Mouse (Mus musculus): ENCODE measurements around the gene Epas1.

Gene Epas1

GRCm38 (mm10) chr17:86753130-86753821, at the start of gene Epas1:
Gene Epas1, plus strand, starts transcription at chr17:86753700.
- DNase-seq (ENCODE audit: extremely low read depth, insufficient read length, low spot score), result no peak

DNA sequence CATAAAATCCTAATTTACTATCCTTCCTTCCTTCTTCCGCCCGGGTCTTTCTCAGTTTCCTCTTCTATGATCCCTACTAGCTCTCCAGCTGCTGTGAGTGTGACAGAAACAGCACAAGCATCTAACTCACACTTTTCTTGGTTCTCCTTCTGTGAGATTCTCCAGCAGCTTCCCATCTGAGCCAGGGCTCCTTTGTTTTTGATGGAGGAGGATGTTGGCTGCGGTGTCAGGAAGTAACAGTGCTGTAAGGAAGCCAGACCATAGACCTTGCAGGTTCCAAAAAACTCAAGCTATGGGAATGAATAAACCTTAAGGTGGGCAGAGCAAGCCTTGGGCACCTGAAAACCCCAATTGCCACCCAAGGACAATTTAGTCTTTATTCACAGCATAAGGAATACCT, 48.3 kb upstream of the Epas1 start:
- DNase-seq (ENCODE audit: extremely low read depth, insufficient read length, low spot score), result no peak

DNA sequence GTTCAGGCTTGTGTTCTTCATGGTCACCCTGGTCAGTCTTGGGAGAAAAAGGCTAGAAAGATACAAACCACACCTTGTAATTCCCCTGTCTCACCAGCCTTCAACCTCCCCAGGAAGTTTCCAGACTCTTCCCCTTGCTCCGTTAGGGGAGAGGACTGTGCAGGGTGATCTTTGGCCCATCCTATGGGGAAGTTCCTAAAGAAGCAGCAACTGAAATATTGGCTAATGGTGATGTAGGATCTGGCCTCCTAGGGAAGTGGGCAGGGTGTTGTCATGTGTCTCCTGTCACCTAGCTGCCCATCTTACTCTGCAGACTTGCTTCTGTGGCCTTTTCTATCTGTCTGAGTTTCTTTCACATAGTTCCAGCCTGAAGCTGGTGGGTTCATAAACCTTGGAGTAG, 47.0 kb upstream of the Epas1 start:
- DNase-seq (ENCODE audit: extremely low read depth, insufficient read length, low spot score), result no peak

DNA sequence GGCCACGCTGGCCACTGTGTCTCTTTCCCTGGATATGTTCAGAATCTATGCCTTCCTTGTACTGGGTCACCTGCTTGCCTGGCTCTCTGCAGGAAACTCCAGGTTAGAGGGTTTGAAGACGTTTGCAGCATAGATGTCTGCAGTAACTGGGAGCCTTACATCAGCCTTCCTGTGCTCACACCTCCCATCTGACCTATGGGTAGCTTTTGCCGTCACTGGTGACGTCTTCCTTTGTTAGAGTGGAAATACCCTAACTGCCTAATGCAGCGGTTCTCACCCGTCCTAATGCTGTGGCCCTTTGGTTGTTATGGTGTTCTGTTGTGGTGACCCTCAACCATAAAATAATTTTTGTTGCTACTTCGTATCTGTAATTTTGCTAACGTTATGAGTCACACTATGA, 43.7 kb upstream of the Epas1 start:
- no peak for DNase-seq (ENCODE audit: extremely low read depth, insufficient read length, low spot score)

GRCm38 (mm10) chr17:86710379-86710778, 43.1 kb upstream of the Epas1 start:
- DNase-seq (ENCODE audit: extremely low read depth, insufficient read length, low spot score), result no peak

DNA sequence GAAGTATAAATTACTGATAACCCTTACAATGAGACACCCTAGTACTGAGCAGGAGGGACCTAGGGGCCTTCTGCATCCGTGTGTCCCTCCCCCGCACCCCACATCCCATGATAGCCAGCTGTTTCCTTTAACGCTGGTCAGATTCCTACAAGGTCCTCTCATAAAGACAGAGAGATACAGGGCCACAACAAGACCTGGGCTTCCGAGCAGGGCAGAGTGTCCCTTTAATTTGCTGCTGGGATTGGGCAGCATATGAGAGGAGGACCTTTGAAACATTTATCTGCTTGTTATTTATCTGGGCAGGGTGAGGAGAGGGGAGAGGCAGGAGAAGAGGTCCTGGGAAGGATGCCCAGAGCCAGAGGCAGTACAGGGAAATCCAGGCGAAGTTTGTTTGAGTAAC, 41.6 kb upstream of the Epas1 start:
- DNase-seq (ENCODE audit: extremely low read depth, insufficient read length, low spot score), result no peak

GRCm38 (mm10) chr17:86712601-86713000, 40.9 kb upstream of the Epas1 start:
- DNase-seq (ENCODE audit: extremely low read depth, insufficient read length, low spot score), result no peak

DNA sequence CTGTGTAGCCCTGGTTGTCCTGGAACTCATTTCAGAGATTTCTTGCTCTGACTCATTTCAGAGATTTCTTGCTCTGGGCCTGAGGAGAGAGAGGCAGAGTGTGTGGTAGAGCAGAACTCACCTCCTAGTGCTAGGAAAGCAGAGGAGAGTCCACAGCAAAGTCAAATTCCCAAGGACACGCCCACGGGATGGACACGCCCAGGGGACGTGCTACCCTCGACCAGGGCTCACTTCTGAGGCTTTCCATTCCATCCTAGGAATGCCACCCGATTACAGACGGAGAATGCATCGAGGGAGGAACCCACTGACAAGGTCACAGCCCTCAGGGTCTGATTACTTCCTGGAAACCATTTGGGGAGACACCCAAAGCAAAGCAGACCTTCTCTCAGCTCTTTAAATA, 39.9 kb upstream of the Epas1 start:
- peak; percentile 57 for DNase-seq (ENCODE audit: extremely low read depth, insufficient read length, low spot score)

DNA sequence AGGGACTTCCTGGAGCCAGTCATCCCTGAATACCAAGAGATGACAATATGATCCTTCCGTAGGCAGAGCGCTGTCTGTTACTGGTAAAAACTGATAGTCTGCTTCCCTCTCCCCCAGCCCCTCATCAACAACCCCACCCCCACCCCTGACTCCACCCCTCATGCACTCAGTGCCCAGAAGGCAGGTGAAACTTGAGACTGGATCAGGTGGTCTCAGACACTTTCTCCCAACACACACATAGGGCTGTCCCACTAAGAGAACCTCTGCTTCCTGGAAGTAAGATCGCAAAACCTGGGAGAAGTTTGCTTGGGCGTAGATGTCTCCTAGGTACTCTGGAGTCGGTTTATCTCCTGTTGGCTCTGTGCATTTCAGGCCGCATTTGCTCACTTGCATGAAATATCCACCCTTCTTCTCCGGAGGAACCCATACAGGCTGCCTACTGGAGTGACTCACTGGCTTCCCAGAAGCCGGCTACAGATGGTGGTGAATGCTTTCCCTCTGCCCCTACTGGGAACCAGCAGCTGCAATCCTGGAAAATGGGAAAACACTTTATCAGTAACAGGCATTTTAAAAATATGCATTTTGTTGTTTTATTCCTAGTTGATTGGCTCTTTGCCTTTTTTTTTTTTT, 28.6 kb upstream of the Epas1 start:
- DNase-seq (ENCODE audit: extremely low read depth, insufficient read length, low spot score), result no peak

GRCm38 (mm10) chr17:86726480-86726879, 27.0 kb upstream of the Epas1 start:
- DNase-seq (ENCODE audit: extremely low read depth, insufficient read length, low spot score), result no peak

- no peak for DNase-seq (ENCODE audit: extremely low read depth, insufficient read length, low spot score)
Measured at GRCm38 (mm10) chr17:86727031-86727430, 26.5 kb upstream of the Epas1 start.

DNA sequence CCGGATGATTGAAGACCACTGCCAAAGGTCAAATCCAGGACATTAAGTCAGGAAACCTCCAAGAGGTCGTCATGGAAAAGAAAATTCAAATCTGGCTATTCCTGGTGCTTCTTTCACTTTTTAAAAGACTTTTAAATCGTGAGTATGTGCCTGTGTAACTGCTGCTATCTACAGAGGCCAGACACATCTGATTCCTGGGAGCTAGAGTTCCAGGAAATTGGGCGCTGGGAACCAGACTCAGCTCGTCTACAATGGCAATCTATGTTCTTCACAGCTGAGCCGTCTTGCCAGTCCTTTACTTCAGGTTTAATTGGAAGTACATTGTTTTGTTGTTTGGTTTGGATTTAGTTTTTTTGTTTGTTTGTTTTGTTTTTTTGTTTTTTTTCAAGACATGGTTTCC, 22.2 kb upstream of the Epas1 start:
- no peak for DNase-seq (ENCODE audit: extremely low read depth, insufficient read length, low spot score)

DNA sequence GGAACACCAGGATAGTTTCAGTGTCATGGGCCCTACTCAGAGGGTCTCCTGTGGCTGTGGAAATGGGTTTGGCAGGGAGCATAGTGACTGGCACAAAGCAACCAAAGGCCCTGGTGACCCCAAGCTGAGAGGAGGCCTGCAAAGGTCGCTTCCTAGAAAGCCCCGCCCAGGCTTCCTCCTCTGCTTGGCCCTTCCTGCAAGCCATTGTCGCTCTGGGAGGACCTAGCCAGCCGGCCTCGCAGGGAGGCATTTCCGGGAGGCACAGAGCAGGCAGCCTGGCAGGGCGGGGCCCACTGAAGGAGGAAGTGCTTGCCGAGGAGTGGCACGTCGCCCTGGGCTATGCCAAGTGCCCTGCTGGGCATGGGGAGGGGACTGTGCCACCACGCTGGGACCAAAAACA, 21.5 kb upstream of the Epas1 start:
- peak; percentile 92 for DNase-seq (ENCODE audit: extremely low read depth, insufficient read length, low spot score)

GRCm38 (mm10) chr17:86732522-86732921, 21.0 kb upstream of the Epas1 start:
- DNase-seq (ENCODE audit: extremely low read depth, insufficient read length, low spot score), result no peak

DNA sequence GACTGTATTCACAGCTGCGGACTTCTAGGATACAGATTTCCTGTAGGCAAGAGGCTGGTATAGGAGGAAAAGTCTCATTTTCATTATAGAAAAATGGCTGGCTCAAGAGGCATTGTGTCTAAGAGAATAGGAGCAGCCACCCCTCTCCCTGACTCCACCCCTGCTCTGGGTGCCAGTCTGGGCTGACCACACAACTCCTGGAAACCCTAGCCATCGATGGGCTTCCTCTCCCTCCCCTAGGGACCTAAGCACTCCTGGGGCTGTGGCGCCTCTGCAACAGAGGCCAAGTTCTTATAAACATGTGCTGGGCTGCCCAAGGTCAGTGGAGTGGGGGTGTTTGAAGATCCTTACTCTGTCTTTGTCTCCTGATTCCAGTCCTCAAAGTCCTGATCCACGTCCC, 19.9 kb upstream of the Epas1 start:
- peak; percentile 24 for DNase-seq (ENCODE audit: extremely low read depth, insufficient read length, low spot score)

- peak; percentile 57 for DNase-seq (ENCODE audit: extremely low read depth, insufficient read length, low spot score)
Measured at GRCm38 (mm10) chr17:86738477-86738876, 15.0 kb upstream of the Epas1 start.

DNA sequence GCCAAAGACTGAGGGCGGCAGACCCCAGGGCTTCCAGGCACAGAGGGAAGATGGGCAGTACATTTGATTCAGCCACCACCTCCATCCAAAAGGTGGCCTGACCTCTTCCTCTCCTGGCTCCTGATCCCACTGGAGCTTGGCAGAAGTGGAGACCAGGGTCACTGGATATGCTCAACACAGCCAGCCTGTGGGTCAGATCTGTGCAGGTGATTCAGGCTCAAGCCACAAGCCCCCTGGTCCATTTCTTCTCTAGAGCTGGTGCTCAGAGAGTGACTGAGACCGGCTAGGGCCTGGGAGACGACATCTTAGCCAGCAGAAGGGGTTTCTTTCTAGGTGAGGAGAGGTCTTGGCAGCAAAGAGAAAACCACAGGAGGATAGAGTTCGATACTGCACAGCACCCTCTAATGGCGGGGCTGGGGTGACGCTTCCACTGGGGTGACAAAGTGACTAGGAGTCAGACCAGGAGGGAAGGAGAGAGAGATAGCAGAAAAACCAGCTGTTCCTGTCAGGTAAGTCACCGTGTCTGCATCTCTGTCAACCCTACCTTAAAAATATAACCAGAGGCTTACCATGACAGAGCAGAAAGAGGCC, 10.1 kb upstream of the Epas1 start:
- DNase-seq (ENCODE audit: extremely low read depth, insufficient read length, low spot score), result no peak

DNA sequence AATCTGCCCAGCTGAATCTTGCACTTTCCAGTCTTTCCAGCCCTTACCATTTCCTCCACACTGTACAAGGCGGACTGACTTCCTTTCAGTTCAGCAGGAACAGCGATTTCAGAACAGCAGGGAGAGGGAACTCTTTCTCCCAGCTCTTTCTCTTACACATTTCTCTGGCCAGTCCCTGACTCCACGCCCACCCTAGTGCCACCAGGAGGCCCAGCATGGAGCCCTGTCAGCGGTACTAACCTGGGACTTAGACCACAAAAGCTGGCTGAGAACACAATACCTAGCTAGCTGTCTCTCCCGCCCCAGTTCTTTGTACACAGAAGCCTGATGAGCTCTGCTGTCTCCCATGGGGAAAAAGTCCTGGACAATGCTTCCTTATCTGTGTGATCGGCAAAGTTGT, 8.6 kb upstream of the Epas1 start:
- no peak for DNase-seq (ENCODE audit: extremely low read depth, insufficient read length, low spot score)

GRCm38 (mm10) chr17:86751373-86751871, 2.1 kb upstream of the Epas1 start:
- no peak for DNase-seq (ENCODE audit: extremely low read depth, insufficient read length, low spot score)

DNA sequence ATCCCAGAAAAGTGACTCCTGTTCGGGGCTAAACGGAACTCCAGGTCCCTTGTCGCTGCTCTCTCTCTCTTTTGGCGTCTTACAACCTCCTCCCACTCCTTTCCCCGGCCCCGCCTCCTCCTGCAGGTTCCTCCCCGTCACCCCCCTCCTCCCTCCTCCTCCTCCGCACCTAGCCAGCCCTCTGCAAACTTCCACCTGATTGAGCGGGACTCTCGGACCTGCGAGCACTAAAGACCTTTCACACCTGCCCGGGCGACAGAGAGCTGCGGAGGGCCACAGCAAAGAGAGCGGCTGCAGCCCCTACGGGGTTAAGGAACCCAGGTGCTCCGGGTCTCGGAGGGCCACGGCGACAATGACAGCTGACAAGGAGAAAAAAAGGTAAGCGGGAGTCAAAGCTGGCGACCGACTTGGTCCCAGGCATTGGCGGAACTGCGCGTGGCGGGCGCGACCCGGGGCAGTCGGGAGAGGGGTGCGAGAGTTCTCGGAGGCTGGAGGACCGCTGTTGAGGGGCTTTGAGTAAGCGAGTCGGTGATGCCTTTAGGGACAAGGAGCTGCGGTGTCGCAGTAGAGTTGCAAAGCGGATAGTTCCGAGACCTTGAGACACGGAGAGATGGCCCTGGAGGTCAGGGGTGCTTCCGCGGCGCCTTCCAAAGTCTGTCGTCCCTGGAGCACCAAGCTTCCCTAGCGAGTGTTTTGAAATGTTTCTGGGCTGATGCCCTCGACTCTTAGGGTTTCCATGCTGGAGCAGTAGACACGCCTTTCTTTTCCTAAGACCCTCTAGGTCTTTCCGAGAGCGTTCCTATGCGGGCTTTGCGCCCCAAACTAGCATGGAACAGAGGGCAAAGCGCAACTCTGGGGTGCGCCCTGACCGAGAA, 668 bp downstream of the Epas1 start:
- DNase-seq (ENCODE audit: extremely low read depth, insufficient read length, low spot score), result no peak
